Mouse (Mus musculus): ENCODE measurements around the gene Arhgef10l. TPM values are rescaled to one million over a fixed set of nuclear protein-coding genes. Genes with fewer than 3 reads are reported as not detected.

Arhgef10l gene
- total RNA-seq, 2 experiments from 2014 or later: 48.8 to 50.8 TPM

DNA sequence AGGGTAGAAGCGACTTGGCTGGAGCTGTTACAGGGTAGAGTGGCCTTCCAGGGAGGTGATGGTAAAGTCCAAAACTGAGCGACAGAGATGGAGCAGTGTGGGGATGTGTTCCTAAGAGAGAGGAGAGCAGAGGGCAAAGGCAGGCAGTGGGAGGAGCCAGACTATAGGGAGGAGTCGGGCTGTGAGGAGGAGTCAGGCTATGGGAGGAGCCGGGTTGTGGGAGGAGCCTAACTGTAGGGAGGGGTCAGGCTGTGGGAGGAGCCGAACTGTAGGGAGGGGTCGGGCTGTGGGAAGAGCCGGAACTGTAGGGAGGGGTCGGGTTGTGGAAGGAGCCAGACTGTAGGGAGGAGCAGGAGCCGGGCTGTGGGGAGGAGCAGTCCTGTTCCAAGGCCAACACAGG is 134.8 kb downstream of the Arhgef10l start:
- DNase-seq (ENCODE audit: low spot score in 2 of 2): no peak

GRCm38 (mm10) chr4:140529735-140530134 is 136.1 kb downstream of the Arhgef10l start:
- no peak for DNase-seq (ENCODE audit: low spot score in 2 of 2)

GRCm38 (mm10) chr4:140528443-140528842 is 137.4 kb downstream of the Arhgef10l start:
- no peak for DNase-seq (ENCODE audit: low spot score in 2 of 2)

DNA sequence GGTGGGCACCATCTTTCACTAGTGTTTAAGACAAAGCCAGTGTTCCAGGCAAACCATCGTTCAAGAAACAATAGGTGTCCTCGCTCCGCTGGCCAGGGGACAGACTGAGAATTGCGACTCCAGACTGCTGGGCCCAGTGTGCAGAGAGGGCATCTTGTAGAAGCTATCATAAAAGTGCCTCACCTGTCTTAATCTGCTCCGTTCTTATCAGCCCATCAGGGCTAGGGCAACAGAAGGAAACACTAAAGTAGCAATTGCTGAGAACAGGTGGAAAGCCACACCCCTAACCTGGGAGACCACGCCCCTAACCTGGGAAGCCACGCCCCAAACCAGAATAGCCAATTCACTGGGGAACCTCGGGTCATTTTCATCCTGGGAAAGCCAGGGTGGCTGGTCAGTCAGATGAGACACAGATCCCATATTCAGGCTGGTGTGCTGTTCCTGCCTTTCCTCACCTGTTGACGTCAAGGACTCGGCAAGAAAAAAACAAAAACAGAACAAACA is 140.1 kb downstream of the Arhgef10l start:
- no peak for DNase-seq (ENCODE audit: low spot score in 2 of 2)

DNA sequence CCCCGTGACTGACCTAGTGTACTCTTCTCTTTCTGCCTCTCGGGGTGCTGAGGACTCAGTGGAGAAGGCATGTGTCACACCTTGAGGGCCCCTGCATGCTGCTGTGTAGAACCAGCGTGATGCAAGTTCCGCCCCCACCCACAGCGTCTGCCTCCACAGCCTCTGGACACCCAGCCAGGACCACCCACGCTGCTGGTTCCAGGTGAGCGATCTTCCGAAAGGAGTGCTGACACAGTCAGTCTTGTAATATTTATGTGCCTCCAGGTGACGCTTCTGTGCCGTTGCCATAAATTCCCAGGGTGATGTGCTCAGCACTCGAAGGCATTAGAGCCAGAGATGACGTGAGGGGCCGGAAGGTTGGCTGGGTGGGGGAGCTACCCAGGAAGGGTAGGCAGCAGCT is 140.9 kb downstream of the Arhgef10l start:
- no peak for DNase-seq (ENCODE audit: low spot score in 2 of 2)

GRCm38 (mm10) chr4:140522873-140523272 is 142.9 kb downstream of the Arhgef10l start:
- DNase-seq (ENCODE audit: low spot score in 2 of 2): no peak

GRCm38 (mm10) chr4:140520719-140521118 is 145.1 kb downstream of the Arhgef10l start:
- DNase-seq (ENCODE audit: low spot score in 2 of 2): no peak

DNA sequence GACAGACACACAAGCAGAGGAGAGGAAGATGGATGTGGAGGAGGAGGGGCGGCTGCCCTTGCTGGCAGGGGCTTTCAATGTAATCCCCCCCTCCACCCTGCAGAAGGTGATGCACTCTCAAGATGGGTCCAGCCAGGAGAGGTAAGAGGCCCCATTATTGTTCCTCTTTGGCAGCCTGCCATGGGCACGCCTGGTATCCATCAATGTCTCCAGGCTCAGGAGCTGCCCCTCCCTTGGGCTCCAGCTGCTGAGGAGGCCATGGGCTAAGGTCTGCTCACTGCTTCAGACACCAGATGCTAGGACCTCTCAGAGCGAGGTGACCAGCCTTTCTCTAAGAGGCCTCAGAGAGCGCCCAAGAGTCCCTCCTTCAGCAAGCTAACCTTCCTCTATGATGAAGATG is 152.0 kb downstream of the Arhgef10l start:
- no peak for DNase-seq (ENCODE audit: low spot score in 2 of 2)

DNA sequence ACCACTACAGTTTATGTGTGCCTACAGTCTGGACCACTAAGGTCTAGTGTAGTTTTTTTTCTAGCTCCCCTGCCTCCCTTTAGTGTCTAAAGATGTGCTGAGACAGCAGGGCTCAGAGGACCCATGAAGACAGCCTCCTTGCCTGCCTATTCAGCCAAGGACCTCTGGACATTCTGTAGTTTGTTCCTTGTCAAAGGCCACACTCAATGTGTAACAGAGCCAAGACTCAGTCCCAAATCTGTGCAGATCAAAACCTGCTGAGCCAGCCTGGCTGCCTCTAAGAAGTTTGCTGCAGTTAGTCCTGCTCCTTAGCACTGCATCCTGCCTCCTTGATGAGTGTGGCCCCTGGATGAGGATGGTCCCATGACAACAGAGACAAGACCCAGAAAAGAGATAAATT is 156.0 kb downstream of the Arhgef10l start:
- no peak for DNase-seq (ENCODE audit: low spot score in 2 of 2)

DNA sequence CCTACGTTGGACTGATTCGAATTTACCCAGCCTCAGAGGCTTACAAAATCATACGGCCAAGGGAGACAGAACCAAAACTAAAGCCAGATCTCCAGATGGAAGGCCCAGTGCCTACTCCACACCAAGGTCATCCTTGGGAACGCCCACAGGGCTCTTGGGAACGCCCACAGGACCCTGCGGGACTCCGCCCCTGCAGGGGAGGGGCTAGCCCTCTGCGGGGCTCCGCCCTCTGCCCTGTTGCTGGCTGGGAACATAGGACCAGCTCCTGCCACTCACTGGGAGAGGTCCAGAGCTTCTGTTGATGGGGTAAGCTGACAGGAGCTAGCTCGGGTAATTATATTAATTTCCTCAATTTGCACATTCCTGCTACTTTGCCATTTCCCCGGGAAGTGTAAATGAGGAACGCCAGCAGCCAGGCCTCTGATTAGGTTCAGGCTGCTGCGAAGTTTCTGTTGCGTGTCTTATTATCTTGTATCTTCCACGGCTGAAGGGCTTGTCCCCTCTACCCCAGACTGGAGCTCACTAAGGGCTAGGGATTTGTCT is 158.6 kb downstream of the Arhgef10l start:
- peak in 1 of 2 experiments; percentile 55 for DNase-seq (ENCODE audit: low spot score in 2 of 2)

GRCm38 (mm10) chr4:140505608-140506002 is 160.2 kb downstream of the Arhgef10l start:
- no peak for DNase-seq (ENCODE audit: low spot score in 2 of 2)

- no peak for DNase-seq (ENCODE audit: low spot score in 2 of 2)
Measured at GRCm38 (mm10) chr4:140504921-140505607, 160.7 kb downstream of the Arhgef10l start.

- DNase-seq (ENCODE audit: low spot score in 2 of 2): no peak
Measured at GRCm38 (mm10) chr4:140504067-140504913, 161.5 kb downstream of the Arhgef10l start.

DNA sequence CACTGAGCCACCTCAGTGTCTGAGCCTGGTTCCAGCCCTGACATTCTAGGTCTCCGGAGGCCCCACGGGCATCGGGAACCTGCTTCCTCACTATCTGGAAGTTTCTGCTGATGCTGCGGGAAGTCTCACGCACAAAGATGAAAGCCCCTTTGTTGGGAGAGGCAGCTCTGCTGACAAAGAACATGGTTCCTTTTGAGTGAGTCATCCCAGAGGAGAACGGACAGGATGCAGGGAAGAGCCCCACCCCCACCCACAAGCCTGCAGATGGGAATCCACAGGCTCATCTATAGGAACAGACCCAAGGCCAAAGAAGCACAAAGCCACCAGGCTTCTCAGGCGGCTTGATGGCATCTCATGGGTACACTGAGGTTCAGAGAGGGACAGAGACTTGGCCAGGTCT is 165.0 kb downstream of the Arhgef10l start:
- no peak for DNase-seq (ENCODE audit: low spot score in 2 of 2)

- DNase-seq (ENCODE audit: low spot score in 2 of 2): no peak
Measured at GRCm38 (mm10) chr4:140499571-140499970, 166.2 kb downstream of the Arhgef10l start.

DNA sequence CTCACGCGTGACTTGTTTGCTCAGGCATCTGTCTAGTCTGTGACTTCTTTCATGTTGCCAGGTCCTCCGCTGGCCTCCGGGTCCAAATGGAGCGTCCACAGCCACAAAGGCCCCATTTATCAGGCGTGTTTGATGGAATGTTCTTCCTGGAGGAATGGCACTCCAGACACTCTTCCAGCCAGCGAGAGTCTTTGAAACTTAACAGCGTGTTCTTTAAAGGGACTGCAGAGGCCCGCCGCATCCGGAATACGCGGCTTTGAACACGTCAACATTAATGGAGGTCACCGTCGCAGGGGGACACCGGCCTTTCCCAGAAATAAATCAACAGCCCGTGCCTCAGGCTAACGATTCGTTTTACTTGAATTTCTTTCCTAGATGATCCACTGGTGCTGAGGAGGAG is 168.6 kb downstream of the Arhgef10l start:
- no peak for DNase-seq (ENCODE audit: low spot score in 2 of 2)

DNA sequence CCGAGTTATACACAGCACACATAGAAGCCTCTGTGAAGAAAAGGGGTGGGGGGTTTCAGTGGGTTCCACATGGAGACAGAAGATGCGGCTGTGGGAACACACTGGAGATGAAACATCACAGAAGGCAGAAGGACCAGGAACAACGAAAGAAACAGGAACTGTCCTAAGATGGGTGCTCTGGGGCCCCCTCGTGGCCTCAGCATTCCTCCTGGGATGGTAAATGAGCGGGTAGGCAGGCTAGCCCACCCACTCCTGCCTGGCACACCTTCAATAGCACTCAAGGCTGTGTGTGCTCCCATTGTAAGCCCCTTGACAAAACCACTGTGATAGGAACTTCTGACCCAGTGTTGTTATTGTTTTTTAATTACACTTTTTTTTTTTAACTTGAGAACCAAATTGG is 174.3 kb downstream of the Arhgef10l start:
- no peak for DNase-seq (ENCODE audit: low spot score in 2 of 2)

GRCm38 (mm10) chr4:140485442-140485841 is 180.4 kb downstream of the Arhgef10l start:
- no peak for DNase-seq (ENCODE audit: low spot score in 2 of 2)

DNA sequence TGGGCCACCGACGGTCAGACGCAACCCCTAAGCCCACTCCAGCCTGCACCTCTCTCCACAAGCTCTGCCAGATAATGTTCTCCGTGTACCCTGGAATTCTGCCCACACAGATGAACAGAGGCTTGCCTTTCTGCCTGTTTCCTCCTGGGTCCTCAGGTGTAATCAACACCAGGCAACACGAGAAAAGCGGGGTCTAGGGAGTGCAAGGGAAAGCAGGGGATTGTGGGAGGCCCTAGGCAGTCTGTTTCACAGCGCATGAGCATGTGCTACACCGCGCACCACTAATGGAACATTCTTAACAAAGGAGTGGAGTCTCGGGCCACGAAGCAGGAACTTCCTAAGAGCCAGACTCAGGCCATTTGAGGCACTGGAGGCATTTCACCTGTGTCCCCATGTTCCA is 182.7 kb downstream of the Arhgef10l start:
- no peak for DNase-seq (ENCODE audit: low spot score in 2 of 2)

GRCm38 (mm10) chr4:140480369-140481067 is 185.3 kb downstream of the Arhgef10l start:
- DNase-seq (ENCODE audit: low spot score in 2 of 2): no peak

GRCm38 (mm10) chr4:140475194-140475593 is 190.6 kb downstream of the Arhgef10l start:
- DNase-seq (ENCODE audit: low spot score in 2 of 2): no peak

All from layer of hippocampus, postnatal 14 days (tissue).